Comparison of ENCODE assay signal across 19 mouse cellular contexts in genomic region chr11:12107711-12108110, GRCm38 (mm10).
"Had no signal": no experiment of that assay in that cellular context is flagged by ENCODE, and none has a peak within 500 bp of the region (broad histone marks: within the 10 kb centered on the region; RNA-seq: fewer than 3 reads in every experiment).

No protein-coding gene starts in this region.

- ATAC-seq: midbrain, embryonic 16.5 days had no signal

- H3K9ac ChIP-seq: lung, embryonic 14.5 days; midbrain, embryonic 12.5 days; neural tube, embryonic 13.5 days; neural tube, embryonic 15.5 days had no signal

- H3K9me3 ChIP-seq: midbrain, embryonic 10.5 days; midbrain, embryonic 12.5 days; neural tube, embryonic 13.5 days; neural tube, embryonic 15.5 days had no signal

- H3K4me1 ChIP-seq: midbrain, embryonic 10.5 days; midbrain, embryonic 12.5 days; neural tube, embryonic 13.5 days; neural tube, embryonic 15.5 days had no signal

- DNase-seq: lung, adult 18-20 months; lung, embryonic 14.5 days; lung, postnatal 10 days; lung, postnatal 4 days; midbrain, embryonic 14.5 days; retina, postnatal 1 day; right cerebral cortex, adult 18-20 months; right cerebral cortex, postnatal 25 days; right cerebral cortex, postnatal 4 days; spleen, adult 18-20 months; thymus, adult 18-20 months; thymus, postnatal 14 days; thymus, postnatal 36 days had no signal

- H3K27me3 ChIP-seq: midbrain, embryonic 12.5 days; neural tube, embryonic 13.5 days; neural tube, embryonic 15.5 days had no signal

- H3K36me3 ChIP-seq: midbrain, embryonic 10.5 days; midbrain, embryonic 12.5 days; neural tube, embryonic 13.5 days; neural tube, embryonic 15.5 days had no signal

- H3K4me2 ChIP-seq: lung, embryonic 14.5 days; midbrain, embryonic 12.5 days; neural tube, embryonic 13.5 days; neural tube, embryonic 15.5 days had no signal

- H3K27ac ChIP-seq: midbrain, embryonic 10.5 days; midbrain, embryonic 12.5 days; neural tube, embryonic 13.5 days; neural tube, embryonic 15.5 days had no signal

- H3K4me3 ChIP-seq: midbrain, embryonic 10.5 days; midbrain, embryonic 12.5 days; myocyte; neural tube, embryonic 13.5 days; neural tube, embryonic 15.5 days had no signal
